ENCODE assay signal across 21 mouse cellular contexts in genomic region chr15:78372796-78373195, GRCm38 (mm10). TPM values are rescaled to one million over a fixed set of nuclear protein-coding genes. Genes with fewer than 3 reads are reported as not detected.
A peak's percentile ranks its signal among the peaks of the same experiment; 100 is the strongest.
DNase-seq lines count a peak whose midpoint lies in the region; ATAC-seq and TF ChIP-seq lines count a peak whose summit lies in the region.
"Had no signal": no experiment of that assay in that cellular context is flagged by ENCODE, and none has a peak within 500 bp of the region (broad histone marks: within the 10 kb centered on the region; RNA-seq: fewer than 3 reads in every experiment).

No protein-coding gene starts in this region.

- no peak for TF ChIP-seq CTCF in lung, embryonic 14.5 days (IDR thresholded peaks at IDR 0.05; ENCODE audit: low read depth)

- 61% methylated on average over 3 of the region's 3 CpGs for WGBS in embryonic facial prominence, embryonic 14.5 days
- 75% methylated on average over 3 of the region's 3 CpGs for WGBS in embryonic facial prominence, embryonic 10.5 days
- WGBS in lung, embryonic 14.5 days, result 12% methylated on average over 3 of the region's 3 CpGs
- 74% methylated on average over 3 of the region's 3 CpGs for WGBS in midbrain, embryonic 11.5 days

- peaks cover 1% of the 10 kb centered on the region; the same call in 1 of the 2 replicates for H3K27me3 ChIP-seq in embryonic facial prominence, embryonic 14.5 days (replicated peaks; ENCODE audit: control insufficient read depth, insufficient read depth, low read length)
- peaks cover 22% of the 10 kb centered on the region for H3K27me3 ChIP-seq in embryonic facial prominence, embryonic 10.5 days (replicated peaks; ENCODE audit: low read depth, poor library complexity, severe bottlenecking)
- peaks cover 5% of the 10 kb centered on the region; the same call in 1 of the 2 replicates for H3K27me3 ChIP-seq in lung, embryonic 14.5 days (ENCODE audit: insufficient read depth, low read length)
- H3K27me3 ChIP-seq in midbrain, embryonic 11.5 days (ENCODE audit: control insufficient read depth, insufficient read depth, low read length), result no peaks in the 10 kb centered on the region; the same call in 1 of the 2 replicates

- H3K4me2 ChIP-seq in embryonic facial prominence, embryonic 14.5 days (ENCODE audit: low read depth, low read length), result no peak overlapping the region
- H3K4me2 ChIP-seq in lung, embryonic 14.5 days, result no peak overlapping the region
- no peak overlapping the region for H3K4me2 ChIP-seq in midbrain, embryonic 11.5 days
- H3K4me2 ChIP-seq: forebrain, embryonic 12.5 days; heart, embryonic 11.5 days; heart, embryonic 15.5 days; hindbrain, embryonic 15.5 days had no signal

- H3K4me1 ChIP-seq in embryonic facial prominence, embryonic 14.5 days (ENCODE audit: control insufficient read depth, insufficient read depth, low read length), result no peaks in the 10 kb centered on the region
- peaks cover 7% of the 10 kb centered on the region for H3K4me1 ChIP-seq in embryonic facial prominence, embryonic 10.5 days
- H3K4me1 ChIP-seq in lung, embryonic 14.5 days (ENCODE audit: insufficient read depth), result peaks cover 14% of the 10 kb centered on the region
- H3K4me1 ChIP-seq in midbrain, embryonic 11.5 days (ENCODE audit: control insufficient read depth, insufficient read depth, low read length), result no peaks in the 10 kb centered on the region
- H3K4me1 ChIP-seq: forebrain, embryonic 12.5 days had no signal

- peak; percentile 52 for DNase-seq in embryonic facial prominence, embryonic 14.5 days (ENCODE audit: low spot score)
- DNase-seq in embryonic facial prominence, embryonic 10.5 days (ENCODE audit: low spot score), result no peak
- DNase-seq in lung, embryonic 14.5 days, result peak; percentile 84
- peak; percentile 48 for DNase-seq in lung, postnatal 10 days
- DNase-seq in lung, postnatal 4 days, result peak; percentile 44 to 70
- DNase-seq in spleen, adult 12 weeks (ENCODE audit: low spot score), result no peak
- DNase-seq in midbrain, embryonic 11.5 days (ENCODE audit: low spot score, missing footprints), result no peak
- DNase-seq: adrenal gland, adult 8-10 months; adrenal gland, postnatal 36 days; cerebellum, adult 2 months; cerebellum, postnatal 10 days; forebrain, postnatal 0 days; gastrocnemius, postnatal 14 days; heart, adult 2 months had no signal

- no peak overlapping the region for H3K4me3 ChIP-seq in embryonic facial prominence, embryonic 14.5 days (ENCODE audit: low read depth, low read length)
- H3K4me3 ChIP-seq in embryonic facial prominence, embryonic 10.5 days, result no peak overlapping the region
- no peak overlapping the region for H3K4me3 ChIP-seq in lung, embryonic 14.5 days (ENCODE audit: low read depth, low read length)
- H3K4me3 ChIP-seq in midbrain, embryonic 11.5 days (ENCODE audit: low read depth, low read length), result no peak overlapping the region
- H3K4me3 ChIP-seq: forebrain, embryonic 12.5 days; heart, adult 2 months; heart, embryonic 15.5 days; hindbrain, embryonic 15.5 days had no signal

- no peaks in the 10 kb centered on the region for H3K36me3 ChIP-seq in embryonic facial prominence, embryonic 14.5 days (ENCODE audit: control insufficient read depth, insufficient read depth, low read length)
- H3K36me3 ChIP-seq in embryonic facial prominence, embryonic 10.5 days (replicated peaks), result no peaks in the 10 kb centered on the region
- no peaks in the 10 kb centered on the region for H3K36me3 ChIP-seq in lung, embryonic 14.5 days (ENCODE audit: insufficient read depth)
- H3K36me3 ChIP-seq in midbrain, embryonic 11.5 days (ENCODE audit: control insufficient read depth, insufficient read depth, low read length), result no peaks in the 10 kb centered on the region
- H3K36me3 ChIP-seq: forebrain, embryonic 12.5 days; heart, embryonic 15.5 days; hindbrain, embryonic 15.5 days had no signal

- no peak overlapping the region for H3K27ac ChIP-seq in embryonic facial prominence, embryonic 14.5 days (replicated peaks; ENCODE audit: low read depth, low read length)
- no peak overlapping the region for H3K27ac ChIP-seq in embryonic facial prominence, embryonic 10.5 days (replicated peaks)
- H3K27ac ChIP-seq in lung, embryonic 14.5 days (ENCODE audit: low read depth), result peak overlapping the region; percentile 76
- no peak overlapping the region for H3K27ac ChIP-seq in midbrain, embryonic 11.5 days (ENCODE audit: low read depth, low read length)
- H3K27ac ChIP-seq: forebrain, embryonic 12.5 days; heart, adult 2 months; heart, embryonic 15.5 days; hindbrain, embryonic 15.5 days had no signal

- H3K9me3 ChIP-seq in embryonic facial prominence, embryonic 14.5 days (ENCODE audit: control insufficient read depth, low read length), result no peaks in the 10 kb centered on the region
- no peaks in the 10 kb centered on the region for H3K9me3 ChIP-seq in embryonic facial prominence, embryonic 10.5 days
- no peaks in the 10 kb centered on the region for H3K9me3 ChIP-seq in lung, embryonic 14.5 days (ENCODE audit: low read depth, low read length)
- H3K9me3 ChIP-seq in midbrain, embryonic 11.5 days (ENCODE audit: control insufficient read depth, low read length), result no peaks in the 10 kb centered on the region
- H3K9me3 ChIP-seq: forebrain, embryonic 12.5 days; heart, embryonic 15.5 days; hindbrain, embryonic 15.5 days had no signal

- no peak overlapping the region for H3K9ac ChIP-seq in embryonic facial prominence, embryonic 14.5 days (ENCODE audit: low read depth, low read length)
- no peak overlapping the region for H3K9ac ChIP-seq in lung, embryonic 14.5 days
- no peak overlapping the region for H3K9ac ChIP-seq in midbrain, embryonic 11.5 days (ENCODE audit: low read length)
- H3K9ac ChIP-seq: forebrain, embryonic 12.5 days; forebrain, postnatal 0 days; heart, embryonic 15.5 days; hindbrain, embryonic 15.5 days had no signal

- ATAC-seq in embryonic facial prominence, embryonic 14.5 days (ENCODE audit: low read depth), result peak; percentile 79; the same call in 1 of the 2 replicates
- ATAC-seq in lung, embryonic 14.5 days (ENCODE audit: insufficient read depth), result peak; percentile 78; the same call in 1 of the 2 replicates
- no peak for ATAC-seq in midbrain, embryonic 11.5 days (ENCODE audit: low FRiP score)
- ATAC-seq: forebrain, postnatal 0 days had no signal

RNA-seq across cellular contexts. Expression of gene Tex33, which starts 22.9 kb away (rescaled TPM):
- polyA plus RNA-seq in embryonic facial prominence, embryonic 14.5 days (2014; fragmentation: Nextera tagmentation; extraction: Ambion mirVana), result not detected in 2 replicates
- not detected in 2 replicates for polyA plus RNA-seq in embryonic facial prominence, embryonic 10.5 days (2016; fragmentation: Nextera tagmentation; extraction: Ambion mirVana)
- not detected in 2 replicates for polyA plus RNA-seq in lung, embryonic 14.5 days (2014; fragmentation: Nextera tagmentation; extraction: Ambion mirVana)
- not detected in 2 replicates for polyA plus RNA-seq in midbrain, embryonic 11.5 days (2014; fragmentation: Nextera tagmentation; extraction: Ambion mirVana)
- polyA plus RNA-seq: C2C12; cerebellum, adult 2 months; embryonic facial prominence, embryonic 11.5 days; forebrain, embryonic 12.5 days; forebrain, postnatal 0 days; heart, embryonic 11.5 days; heart, embryonic 15.5 days; hindbrain, embryonic 11.5 days; hindbrain, embryonic 15.5 days had no signal

RNA-seq across cellular contexts. Expression of gene Tst, which starts 32.9 kb away (rescaled TPM):
- 35.0 and 39.1 TPM in 2 replicates for polyA plus RNA-seq in embryonic facial prominence, embryonic 14.5 days (2014; fragmentation: Nextera tagmentation; extraction: Ambion mirVana)
- polyA plus RNA-seq in embryonic facial prominence, embryonic 10.5 days (2016; fragmentation: Nextera tagmentation; extraction: Ambion mirVana), result 10.4 and 12.7 TPM in 2 replicates
- 51.9 and 53.5 TPM in 2 replicates for polyA plus RNA-seq in lung, embryonic 14.5 days (2014; fragmentation: Nextera tagmentation; extraction: Ambion mirVana)
- 6.1 and 8.3 TPM in 2 replicates for polyA plus RNA-seq in midbrain, embryonic 11.5 days (2014; fragmentation: Nextera tagmentation; extraction: Ambion mirVana)

RNA-seq across cellular contexts. Expression of gene Mpst, which starts 33.4 kb away (rescaled TPM):
- 3.0 and 3.5 TPM in 2 replicates for polyA plus RNA-seq in embryonic facial prominence, embryonic 14.5 days (2014; fragmentation: Nextera tagmentation; extraction: Ambion mirVana)
- 0.98 and 1.1 TPM in 2 replicates for polyA plus RNA-seq in embryonic facial prominence, embryonic 10.5 days (2016; fragmentation: Nextera tagmentation; extraction: Ambion mirVana)
- polyA plus RNA-seq in lung, embryonic 14.5 days (2014; fragmentation: Nextera tagmentation; extraction: Ambion mirVana), result 3.3 and 3.5 TPM in 2 replicates
- 2.0 and 2.3 TPM in 2 replicates for polyA plus RNA-seq in midbrain, embryonic 11.5 days (2014; fragmentation: Nextera tagmentation; extraction: Ambion mirVana)

RNA-seq across cellular contexts. Expression of gene Csf2rb, which starts 47.2 kb away (rescaled TPM):
- 4.2 and 4.6 TPM in 2 replicates for polyA plus RNA-seq in embryonic facial prominence, embryonic 14.5 days (2014; fragmentation: Nextera tagmentation; extraction: Ambion mirVana)
- polyA plus RNA-seq in embryonic facial prominence, embryonic 10.5 days (2016; fragmentation: Nextera tagmentation; extraction: Ambion mirVana), result 2.1 and 2.2 TPM in 2 replicates
- 2.2 and 2.6 TPM in 2 replicates for polyA plus RNA-seq in lung, embryonic 14.5 days (2014; fragmentation: Nextera tagmentation; extraction: Ambion mirVana)
- polyA plus RNA-seq in midbrain, embryonic 11.5 days (2014; fragmentation: Nextera tagmentation; extraction: Ambion mirVana), result 1.5 and 1.8 TPM in 2 replicates

RNA-seq across cellular contexts. Expression of gene Kctd17, which starts 55.6 kb away (rescaled TPM):
- 46.9 and 54.1 TPM in 2 replicates for polyA plus RNA-seq in embryonic facial prominence, embryonic 14.5 days (2014; fragmentation: Nextera tagmentation; extraction: Ambion mirVana)
- polyA plus RNA-seq in embryonic facial prominence, embryonic 10.5 days (2016; fragmentation: Nextera tagmentation; extraction: Ambion mirVana), result 49.6 and 51.6 TPM in 2 replicates
- 51.8 and 53.9 TPM in 2 replicates for polyA plus RNA-seq in lung, embryonic 14.5 days (2014; fragmentation: Nextera tagmentation; extraction: Ambion mirVana)
- 59.1 and 60.5 TPM in 2 replicates for polyA plus RNA-seq in midbrain, embryonic 11.5 days (2014; fragmentation: Nextera tagmentation; extraction: Ambion mirVana)

Comparison
In these comparisons a context has a peak if more than half of its experiments do, and no peak if none do; other contexts are left out.
1. DNase-seq: peak in embryonic facial prominence, embryonic 14.5 days (single experiment), lung, embryonic 14.5 days (single experiment), lung, postnatal 10 days (single experiment) and lung, postnatal 4 days (2 of 2); none in embryonic facial prominence, embryonic 10.5 days (single experiment), spleen, adult 12 weeks (single experiment) and midbrain, embryonic 11.5 days (single experiment).